Mouse (Mus musculus) cortical plate, adult 2 months (tissue): Measurements from ENCODE around the gene Fam155a.

Experiments used
- CTCF ChIP-seq: fragments of 200-500 bp; IDR thresholded peaks from 2 replicates; pipeline ENCODE4 v1.5.1; 2011; ENCODE audit warnings: mild to moderate bottlenecking, control low read depth, low read length; ENCODE audit not compliant: insufficient read depth; ENCODE audit errors: extremely low read depth
- POLR2A ChIP-seq: fragments of 200-500 bp; IDR thresholded peaks from 2 replicates; pipeline ENCODE4 v1.6.1; 2011; ENCODE audit warnings: mild to moderate bottlenecking, low read length, control low read depth; ENCODE audit not compliant: insufficient read depth; ENCODE audit errors: extremely low read depth

GRCm38 (mm10) chr8:9337905-9338304 is 433.1 kb downstream of the Fam155a start:
- TF ChIP-seq CTCF (no peak), POLR2A (no peak)
